Mouse (Mus musculus): ENCODE measurements around the gene Hmcn1.
A peak's percentile ranks its signal among the peaks of the same experiment; 100 is the strongest.

Hmcn1 gene

GRCm38 (mm10) chr1:150993162-150994064, at the start of gene Hmcn1:
Gene Hmcn1 (minus strand): TSS chr1:150993435.
- no peaks in the 10 kb centered on the region; the same call in 1 of the 2 replicates for H3K9me3 ChIP-seq (ENCODE audit: low read length)
- TF ChIP-seq CTCF (conservative IDR thresholded peaks at IDR 0.05; ENCODE audit: low read length) (peak; percentile 29; the same call in 1 of the 2 replicates), NANOG (IDR thresholded peaks at IDR 0.05; ENCODE audit: borderline replicate concordance, low read length) (no peak), POU5F1 (IDR thresholded peaks at IDR 0.05; ENCODE audit: borderline replicate concordance, low read length) (no peak)
- peaks cover 14% of the 10 kb centered on the region for H3K27me3 ChIP-seq (ENCODE audit: insufficient read depth, low read length)
- H3K36me3 ChIP-seq (ENCODE audit: insufficient read depth, low read length): no peaks in the 10 kb centered on the region
- peaks cover 9% of the 10 kb centered on the region; the same call in 1 of the 2 replicates for H3K4me1 ChIP-seq (replicated peaks; ENCODE audit: low read depth, low read length)
- peak within 1 kb of the TSS; percentile 85 for H3K4me3 ChIP-seq (replicated peaks; ENCODE audit: low read length)

- no peak for TF ChIP-seq CTCF (conservative IDR thresholded peaks at IDR 0.05; ENCODE audit: low read length)
- no peak for TF ChIP-seq POU5F1 (IDR thresholded peaks at IDR 0.05; ENCODE audit: borderline replicate concordance, low read length)
- no peak for TF ChIP-seq NANOG (IDR thresholded peaks at IDR 0.05; ENCODE audit: borderline replicate concordance, low read length)
- Histone ChIP-seq H3K4me1 (replicated peaks; ENCODE audit: low read depth, low read length) (peaks cover 20% of the 10 kb centered on the region), H3K4me3 (replicated peaks; ENCODE audit: low read length) (no peak overlapping the region), H3K27me3 (ENCODE audit: insufficient read depth, low read length) (no peaks in the 10 kb centered on the region; the same call in 1 of the 2 replicates), H3K36me3 (ENCODE audit: insufficient read depth, low read length) (no peaks in the 10 kb centered on the region), H3K9me3 (ENCODE audit: low read length) (no peaks in the 10 kb centered on the region)
These were observed 47.9 kb upstream of the Hmcn1 start for GRCm38 (mm10) chr1:151040945-151041649.

DNA sequence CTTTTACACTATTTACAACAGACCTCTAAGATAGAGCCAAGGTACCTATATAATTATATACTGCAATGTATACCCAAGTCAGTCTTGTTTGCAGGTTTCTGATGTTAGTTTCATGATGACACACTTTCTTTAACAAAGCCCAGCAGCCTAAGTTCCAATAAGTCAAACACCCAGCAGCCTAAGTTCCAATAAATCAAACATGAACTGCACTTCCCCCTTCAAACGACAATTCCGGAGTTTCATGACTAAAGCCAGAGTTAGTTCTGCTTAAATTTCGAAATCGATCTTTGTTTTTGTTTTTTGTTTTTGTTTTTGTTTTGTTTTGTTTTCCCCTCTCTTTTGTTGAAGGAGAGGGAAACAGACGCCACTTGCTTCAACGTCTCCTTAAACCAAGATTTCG, 47.1 kb upstream of the Hmcn1 start:
- H3K4me1 ChIP-seq (replicated peaks; ENCODE audit: low read depth, low read length): peaks cover 20% of the 10 kb centered on the region
- no peak overlapping the region for H3K4me3 ChIP-seq (replicated peaks; ENCODE audit: low read length)
- H3K9me3 ChIP-seq (ENCODE audit: low read length): no peaks in the 10 kb centered on the region
- no peaks in the 10 kb centered on the region for H3K36me3 ChIP-seq (ENCODE audit: insufficient read depth, low read length)
- TF ChIP-seq POU5F1 (IDR thresholded peaks at IDR 0.05; ENCODE audit: borderline replicate concordance, low read length) (no peak), NANOG (IDR thresholded peaks at IDR 0.05; ENCODE audit: borderline replicate concordance, low read length) (no peak), CTCF (conservative IDR thresholded peaks at IDR 0.05; ENCODE audit: low read length) (no peak)
- H3K27me3 ChIP-seq (ENCODE audit: insufficient read depth, low read length): peaks cover 6% of the 10 kb centered on the region; the same call in 1 of the 2 replicates

DNA sequence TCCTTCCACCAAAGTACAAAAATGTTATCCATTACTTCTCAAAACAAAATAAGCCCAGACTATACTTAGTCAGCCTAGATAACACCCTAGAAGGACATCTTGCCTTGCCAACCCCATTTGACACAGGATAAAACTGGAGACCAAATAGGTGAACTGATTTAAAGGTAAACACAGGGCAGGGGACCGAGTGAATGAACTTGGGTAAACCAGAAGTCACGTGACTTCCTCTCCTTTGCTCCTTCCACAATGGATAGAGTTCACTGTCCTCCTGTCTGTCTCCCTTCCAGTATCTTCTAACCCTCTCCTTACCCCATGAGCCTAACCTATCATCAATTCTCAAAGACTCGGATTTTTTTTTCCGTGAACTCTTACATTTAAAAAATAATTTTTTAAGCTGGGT, 46.0 kb upstream of the Hmcn1 start:
- TF ChIP-seq NANOG (IDR thresholded peaks at IDR 0.05; ENCODE audit: borderline replicate concordance, low read length): no peak
- no peak for TF ChIP-seq CTCF (conservative IDR thresholded peaks at IDR 0.05; ENCODE audit: low read length)
- no peak for TF ChIP-seq POU5F1 (IDR thresholded peaks at IDR 0.05; ENCODE audit: borderline replicate concordance, low read length)
- no peak overlapping the region for H3K4me3 ChIP-seq (replicated peaks; ENCODE audit: low read length)
- H3K4me1 ChIP-seq (replicated peaks; ENCODE audit: low read depth, low read length): peaks cover 20% of the 10 kb centered on the region
- no peaks in the 10 kb centered on the region for H3K9me3 ChIP-seq (ENCODE audit: low read length)
- H3K36me3 ChIP-seq (ENCODE audit: insufficient read depth, low read length): no peaks in the 10 kb centered on the region
- peaks cover 7% of the 10 kb centered on the region; the same call in 1 of the 2 replicates for H3K27me3 ChIP-seq (ENCODE audit: insufficient read depth, low read length)

DNA sequence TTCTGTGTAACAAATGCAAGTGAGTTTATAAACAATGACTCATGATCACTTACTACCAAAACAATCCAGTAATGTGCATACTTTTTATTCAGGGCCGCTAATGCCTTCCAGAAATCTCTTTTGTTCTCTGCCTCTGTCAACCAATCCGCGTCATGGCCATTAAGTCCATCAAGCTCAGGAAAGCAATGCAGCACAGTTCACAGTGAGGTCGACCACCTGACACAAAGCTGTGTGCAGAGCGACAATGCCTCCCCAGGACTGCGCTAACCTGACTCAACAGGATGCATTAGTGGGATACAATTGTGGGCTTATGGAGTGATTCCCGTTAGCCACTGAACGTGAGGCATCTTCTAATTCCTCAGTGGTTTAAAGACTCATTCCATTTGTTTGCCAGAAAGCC, 45.3 kb upstream of the Hmcn1 start:
- no peak overlapping the region for H3K4me3 ChIP-seq (replicated peaks; ENCODE audit: low read length)
- peaks cover 7% of the 10 kb centered on the region; the same call in 1 of the 2 replicates for H3K27me3 ChIP-seq (ENCODE audit: insufficient read depth, low read length)
- peaks cover 20% of the 10 kb centered on the region for H3K4me1 ChIP-seq (replicated peaks; ENCODE audit: low read depth, low read length)
- no peaks in the 10 kb centered on the region for H3K36me3 ChIP-seq (ENCODE audit: insufficient read depth, low read length)
- no peaks in the 10 kb centered on the region for H3K9me3 ChIP-seq (ENCODE audit: low read length)
- TF ChIP-seq NANOG (IDR thresholded peaks at IDR 0.05; ENCODE audit: borderline replicate concordance, low read length): peak; percentile 34; the same call in 1 of the 2 replicates
- TF ChIP-seq CTCF (conservative IDR thresholded peaks at IDR 0.05; ENCODE audit: low read length): no peak

DNA sequence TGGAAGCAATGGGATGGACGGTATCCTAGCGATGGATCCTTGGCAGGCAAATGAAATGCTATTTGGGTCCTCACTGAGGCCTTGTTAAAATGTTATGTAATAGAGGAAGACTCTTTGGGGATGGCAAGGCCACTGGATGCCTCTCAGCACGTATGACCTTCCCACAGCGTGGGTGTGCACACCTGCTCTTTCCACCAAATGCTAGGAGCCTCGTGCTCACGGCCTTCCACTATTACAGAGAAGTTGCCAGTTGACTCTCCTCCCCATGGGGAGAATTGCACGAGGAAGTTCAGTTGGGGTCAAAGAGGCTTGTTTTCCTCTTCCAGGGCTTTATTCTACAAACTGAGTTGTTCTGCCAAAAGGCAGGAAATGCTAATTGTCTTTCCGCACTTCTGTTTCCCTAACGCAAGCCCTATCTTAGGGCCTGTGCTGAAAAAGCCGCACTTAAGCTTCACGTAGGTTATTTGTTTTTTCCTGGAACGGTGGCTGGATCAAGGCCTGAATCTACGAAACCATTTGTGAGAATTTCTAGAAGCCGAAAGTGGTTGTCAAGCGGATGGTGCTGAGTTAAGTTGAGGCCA, 43.3 kb upstream of the Hmcn1 start:
- H3K36me3 ChIP-seq (ENCODE audit: insufficient read depth, low read length): no peaks in the 10 kb centered on the region
- peaks cover 20% of the 10 kb centered on the region for H3K4me1 ChIP-seq (replicated peaks; ENCODE audit: low read depth, low read length)
- TF ChIP-seq POU5F1 (IDR thresholded peaks at IDR 0.05; ENCODE audit: borderline replicate concordance, low read length): no peak
- TF ChIP-seq CTCF (conservative IDR thresholded peaks at IDR 0.05; ENCODE audit: low read length): no peak
- no peak for TF ChIP-seq NANOG (IDR thresholded peaks at IDR 0.05; ENCODE audit: borderline replicate concordance, low read length)
- H3K27me3 ChIP-seq (ENCODE audit: insufficient read depth, low read length): peaks cover 7% of the 10 kb centered on the region; the same call in 1 of the 2 replicates
- H3K4me3 ChIP-seq (replicated peaks; ENCODE audit: low read length): no peak overlapping the region
- H3K9me3 ChIP-seq (ENCODE audit: low read length): no peaks in the 10 kb centered on the region

GRCm38 (mm10) chr1:151035766-151036165, 42.5 kb upstream of the Hmcn1 start:
- Histone ChIP-seq H3K4me3 (replicated peaks; ENCODE audit: low read length) (no peak overlapping the region), H3K4me1 (replicated peaks; ENCODE audit: low read depth, low read length) (peaks cover 15% of the 10 kb centered on the region), H3K36me3 (ENCODE audit: insufficient read depth, low read length) (no peaks in the 10 kb centered on the region), H3K9me3 (ENCODE audit: low read length) (no peaks in the 10 kb centered on the region), H3K27me3 (ENCODE audit: insufficient read depth, low read length) (peaks cover 7% of the 10 kb centered on the region; the same call in 1 of the 2 replicates)
- TF ChIP-seq CTCF (conservative IDR thresholded peaks at IDR 0.05; ENCODE audit: low read length): no peak
- no peak for TF ChIP-seq POU5F1 (IDR thresholded peaks at IDR 0.05; ENCODE audit: borderline replicate concordance, low read length)
- no peak for TF ChIP-seq NANOG (IDR thresholded peaks at IDR 0.05; ENCODE audit: borderline replicate concordance, low read length)
